Mouse (Mus musculus): ENCODE measurements at regions not wholly inside any gene's neighbourhood (a gene's known extent, or its start where the extent isn't known, plus 50 kb on each side); places are given as distances from the start of the nearest gene placed in this dataset.

- no peak for DNase-seq (ENCODE audit: extremely low spot score in 1 of 2, low spot score in 1 of 2)
Measured at GRCm38 (mm10) chr13:31206381-31206780, 232.4 kb downstream of the Gm5447 start.

- DNase-seq (ENCODE audit: extremely low spot score in 1 of 2, low spot score in 1 of 2): peak in 1 of 2 experiments; percentile 37
Measured at GRCm38 (mm10) chr13:31207709-31208108, 233.7 kb downstream of the Gm5447 start.

- no peak for DNase-seq (ENCODE audit: extremely low spot score in 1 of 2, low spot score in 1 of 2)
Measured at GRCm38 (mm10) chr13:31223016-31223415, 249.0 kb downstream of the Gm5447 start.

- DNase-seq (ENCODE audit: extremely low spot score in 1 of 2, low spot score in 1 of 2): no peak
Measured at GRCm38 (mm10) chr13:31240546-31240945, 266.5 kb downstream of the Gm5447 start.

GRCm38 (mm10) chr13:31248996-31249395, 275.0 kb downstream of the Gm5447 start:
- DNase-seq (ENCODE audit: extremely low spot score in 1 of 2, low spot score in 1 of 2): no peak

- peak; percentile 25 to 76 for DNase-seq (ENCODE audit: extremely low spot score in 1 of 2, low spot score in 1 of 2)
Measured at GRCm38 (mm10) chr13:31249525-31249924, 275.5 kb downstream of the Gm5447 start.

GRCm38 (mm10) chr13:31254016-31254415, 280.0 kb downstream of the Gm5447 start:
- DNase-seq (ENCODE audit: extremely low spot score in 1 of 2, low spot score in 1 of 2): no peak

- DNase-seq (ENCODE audit: extremely low spot score in 1 of 2, low spot score in 1 of 2): no peak
Measured at GRCm38 (mm10) chr13:31254744-31255143, 280.7 kb downstream of the Gm5447 start.

- DNase-seq (ENCODE audit: extremely low spot score in 1 of 2, low spot score in 1 of 2): no peak
Measured at GRCm38 (mm10) chr13:31255506-31255905, 281.5 kb downstream of the Gm5447 start.

- DNase-seq (ENCODE audit: extremely low spot score in 1 of 2, low spot score in 1 of 2): no peak
Measured at GRCm38 (mm10) chr13:31267865-31268264, 288.1 kb upstream of the Foxq1 start.

GRCm38 (mm10) chr13:31276005-31276644, 279.8 kb upstream of the Foxq1 start:
- no peak for DNase-seq (ENCODE audit: extremely low spot score in 1 of 2, low spot score in 1 of 2)

GRCm38 (mm10) chr13:31290630-31291029, 265.3 kb upstream of the Foxq1 start:
- DNase-seq (ENCODE audit: extremely low spot score in 1 of 2, low spot score in 1 of 2): no peak

- DNase-seq (ENCODE audit: extremely low spot score in 1 of 2, low spot score in 1 of 2): no peak
Measured at GRCm38 (mm10) chr13:31292584-31293387, 263.1 kb upstream of the Foxq1 start.

- DNase-seq (ENCODE audit: extremely low spot score in 1 of 2, low spot score in 1 of 2): no peak
Measured at GRCm38 (mm10) chr13:31294011-31294410, 261.9 kb upstream of the Foxq1 start.

GRCm38 (mm10) chr13:31303194-31303593, 252.7 kb upstream of the Foxq1 start:
- no peak for DNase-seq (ENCODE audit: extremely low spot score in 1 of 2, low spot score in 1 of 2)

- DNase-seq (ENCODE audit: extremely low spot score in 1 of 2, low spot score in 1 of 2): no peak
Measured at GRCm38 (mm10) chr13:31304286-31304865, 251.6 kb upstream of the Foxq1 start.

- no peak for DNase-seq (ENCODE audit: extremely low spot score in 1 of 2, low spot score in 1 of 2)
Measured at GRCm38 (mm10) chr13:31309083-31309621, 246.8 kb upstream of the Foxq1 start.

GRCm38 (mm10) chr13:31312772-31313171, 243.2 kb upstream of the Foxq1 start:
- no peak for DNase-seq (ENCODE audit: extremely low spot score in 1 of 2, low spot score in 1 of 2)

GRCm38 (mm10) chr13:31313821-31314220, 242.1 kb upstream of the Foxq1 start:
- DNase-seq (ENCODE audit: extremely low spot score in 1 of 2, low spot score in 1 of 2): no peak

- DNase-seq (ENCODE audit: extremely low spot score in 1 of 2, low spot score in 1 of 2): no peak
Measured at GRCm38 (mm10) chr13:31317066-31317465, 238.9 kb upstream of the Foxq1 start.

- no peak for DNase-seq (ENCODE audit: extremely low spot score in 1 of 2, low spot score in 1 of 2)
Measured at GRCm38 (mm10) chr13:31318008-31318407, 237.9 kb upstream of the Foxq1 start.

Measured in frontal cortex, adult 2 months (tissue).